11 mouse cellular contexts compared by ENCODE assay signal in the genomic region with DNA sequence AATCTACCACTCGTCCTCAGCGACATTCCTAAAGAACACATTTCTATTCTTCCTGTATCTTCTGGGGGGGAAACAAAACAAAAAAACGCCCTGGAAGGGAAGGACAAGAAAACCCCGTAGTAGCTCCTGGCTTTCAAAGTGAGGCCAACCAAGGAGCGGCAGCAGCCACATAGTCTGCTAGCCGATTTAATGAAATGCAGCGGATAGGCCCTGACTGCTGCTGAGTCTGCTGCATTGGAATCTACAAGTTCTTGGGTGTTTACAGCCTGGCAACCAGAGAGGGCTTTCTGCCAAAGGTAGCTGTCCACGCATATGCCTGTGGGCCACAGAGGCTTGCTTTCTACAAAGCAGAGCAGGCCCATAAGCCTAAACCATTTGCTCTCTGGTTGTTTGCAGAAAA.
DNase-seq lines count a peak whose midpoint lies in the region; ATAC-seq and TF ChIP-seq lines count a peak whose summit lies in the region.
"Had no signal": no experiment of that assay in that cellular context is flagged by ENCODE, and none has a peak within 500 bp of the region (broad histone marks: within the 10 kb centered on the region; RNA-seq: fewer than 3 reads in every experiment).

No protein-coding gene starts in this region.

- H3K27me3 ChIP-seq in forebrain, embryonic 15.5 days = no peaks in the 10 kb centered on the region
- no peaks in the 10 kb centered on the region for H3K27me3 ChIP-seq in midbrain, embryonic 12.5 days

- TF ChIP-seq CTCF in left cerebral cortex, adult 2 months (IDR thresholded peaks at IDR 0.05) = no peak

- no peak overlapping the region for H3K9ac ChIP-seq in forebrain, embryonic 15.5 days (replicated peaks)
- no peak overlapping the region for H3K9ac ChIP-seq in midbrain, embryonic 12.5 days (replicated peaks)

- DNase-seq in MN1 (ENCODE audit: low spot score) = peak; percentile 59
- peak; percentile 16 for DNase-seq in adipocyte (ENCODE audit: low spot score)
- DNase-seq in testis, postnatal 14 days (ENCODE audit: low spot score) = no peak
- DNase-seq in left cerebral cortex, adult 2 months (ENCODE audit: extremely low spot score in 1 of 2, low spot score in 2 of 2) = no peak
- no peak for DNase-seq in adrenal gland, postnatal 14 days
- DNase-seq: heart, postnatal 10 days had no signal

- H3K4me2 ChIP-seq in forebrain, embryonic 15.5 days (replicated peaks) = no peak overlapping the region
- H3K4me2 ChIP-seq in midbrain, embryonic 12.5 days (replicated peaks) = no peak overlapping the region; the same call in 1 of the 2 replicates

- H3K9me3 ChIP-seq in forebrain, embryonic 15.5 days = no peaks in the 10 kb centered on the region; the same call in 1 of the 2 replicates
- no peaks in the 10 kb centered on the region for H3K9me3 ChIP-seq in midbrain, embryonic 12.5 days

- H3K4me1 ChIP-seq in forebrain, embryonic 15.5 days = peaks cover 54% of the 10 kb centered on the region
- H3K4me1 ChIP-seq in midbrain, embryonic 12.5 days = peaks cover 39% of the 10 kb centered on the region

- WGBS in forebrain, embryonic 15.5 days = 6% methylated on average over 8 of the region's 8 CpGs
- WGBS in midbrain, embryonic 12.5 days = 12% methylated on average over 8 of the region's 8 CpGs

- no peak overlapping the region for H3K4me3 ChIP-seq in forebrain, embryonic 15.5 days
- no peak overlapping the region for H3K4me3 ChIP-seq in midbrain, embryonic 12.5 days
- no peak overlapping the region for H3K4me3 ChIP-seq in left cerebral cortex, adult 2 months
- H3K4me3 ChIP-seq: erythroblast, embryonic 14.5 days had no signal

- ATAC-seq in forebrain, embryonic 15.5 days (replicated peaks) = peak; percentile 71
- peak; percentile 45; the same call in 1 of the 2 replicates for ATAC-seq in midbrain, embryonic 12.5 days (ENCODE audit: low FRiP score, low read depth)
- no peak for ATAC-seq in monocyte, adult 5-6 weeks (replicated peaks; ENCODE audit: insufficient number of reproducible peaks, low FRiP score, low TSS enrichment, poor library complexity, severe bottlenecking)
- ATAC-seq: Patski had no signal

- intact Hi-C loops in left cerebral cortex, adult 2 months (cut with DNase I) = loop anchor here (10.0 kb wide), 1 partner anchor 729 kb away; no protein-coding TSS in a partner anchor

- peak overlapping the region; percentile 31 for H3K27ac ChIP-seq in forebrain, embryonic 15.5 days (replicated peaks)
- H3K27ac ChIP-seq in midbrain, embryonic 12.5 days (replicated peaks) = 0 out of 2 replicates have a peak overlapping the region, but pooled peaks have one; percentile 11
- H3K27ac ChIP-seq in left cerebral cortex, adult 2 months = no peak overlapping the region

- no peaks in the 10 kb centered on the region for H3K36me3 ChIP-seq in forebrain, embryonic 15.5 days
- H3K36me3 ChIP-seq in midbrain, embryonic 12.5 days = no peaks in the 10 kb centered on the region

Comparison
In these comparisons a context has a peak if more than half of its experiments do, and no peak if none do; other contexts are left out.
1. DNase-seq: peak in MN1 (single experiment) and adipocyte (single experiment); none in testis, postnatal 14 days (single experiment), left cerebral cortex, adult 2 months (0 of 2) and adrenal gland, postnatal 14 days (single experiment).